Mouse (Mus musculus): ENCODE data around the gene Sh2d5. TPM values are rescaled to one million over a fixed set of nuclear protein-coding genes. Genes with fewer than 3 reads are reported as not detected.

The Sh2d5 gene
- polyA plus RNA-seq, 1 experiment from 2014 or later, result 0.78 TPM

DNA sequence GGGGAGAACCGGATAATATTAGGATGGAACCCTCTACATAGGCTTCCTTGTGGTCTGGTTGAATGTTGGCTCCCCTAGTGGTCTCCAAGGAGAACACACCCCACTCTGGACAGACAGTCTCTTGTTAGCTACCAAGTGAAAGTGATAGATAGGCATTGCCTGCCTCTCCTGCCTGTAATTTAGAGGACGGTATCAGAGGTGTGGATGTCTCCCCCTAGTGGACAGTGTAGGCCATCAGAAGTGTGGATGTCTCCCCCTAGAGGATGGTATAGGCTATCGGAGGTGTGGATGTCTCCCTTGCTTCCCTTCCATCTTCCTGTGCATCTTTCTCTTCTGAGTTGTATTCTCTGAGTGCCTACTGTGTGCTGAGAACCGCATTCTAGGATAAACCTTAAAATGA is 32.6 kb downstream of the Sh2d5 start:
- no peak overlapping the region for H3K4me3 ChIP-seq (ENCODE audit: low read depth, low read length)
- 18% methylated on average over 4 of the region's 4 CpGs for WGBS (ENCODE audit: insufficient replicate concordance)
- H3K4me1 ChIP-seq (ENCODE audit: control insufficient read depth, low read depth, low read length), result no peaks in the 10 kb centered on the region
- no peaks in the 10 kb centered on the region for H3K36me3 ChIP-seq (ENCODE audit: control insufficient read depth, insufficient read depth)
- H3K4me2 ChIP-seq (ENCODE audit: low read depth, low read length), result no peak overlapping the region
- peak; percentile 69 for ATAC-seq (ENCODE audit: low read depth)
- H3K9me3 ChIP-seq (replicated peaks; ENCODE audit: control insufficient read depth, low read length), result no peaks in the 10 kb centered on the region
- H3K27me3 ChIP-seq (ENCODE audit: control insufficient read depth, insufficient read depth, low read depth, low read length), result no peaks in the 10 kb centered on the region
- no peak overlapping the region for H3K27ac ChIP-seq (ENCODE audit: low read length)
- H3K9ac ChIP-seq (ENCODE audit: low read depth, low read length), result no peak overlapping the region

DNA sequence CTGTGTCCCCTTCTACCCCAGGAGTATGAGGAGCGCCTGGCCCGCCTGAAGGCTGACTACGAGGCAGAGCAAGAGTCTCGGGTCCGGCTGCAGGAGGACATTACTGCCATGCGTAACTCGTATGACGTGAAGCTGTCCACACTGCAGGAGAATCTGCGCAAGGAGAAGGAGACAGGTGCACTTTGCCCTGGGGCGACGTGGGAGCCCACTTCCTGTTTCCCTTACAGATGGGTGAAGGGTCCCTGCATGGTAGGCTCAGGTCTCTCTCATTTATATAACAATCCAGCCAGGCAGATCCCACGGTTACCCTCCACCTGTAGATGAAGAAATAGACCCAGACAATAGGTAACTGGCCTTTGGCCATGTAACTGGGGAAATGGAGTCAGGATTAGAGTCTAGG is 36.2 kb downstream of the Sh2d5 start:
- Histone ChIP-seq H3K27me3 (ENCODE audit: control insufficient read depth, insufficient read depth, low read depth, low read length) (no peaks in the 10 kb centered on the region), H3K9ac (ENCODE audit: low read depth, low read length) (no peak overlapping the region), H3K4me3 (ENCODE audit: low read depth, low read length) (no peak overlapping the region), H3K27ac (ENCODE audit: low read length) (no peak overlapping the region), H3K4me2 (ENCODE audit: low read depth, low read length) (no peak overlapping the region), H3K4me1 (ENCODE audit: control insufficient read depth, low read depth, low read length) (no peaks in the 10 kb centered on the region), H3K36me3 (ENCODE audit: control insufficient read depth, insufficient read depth) (no peaks in the 10 kb centered on the region), H3K9me3 (replicated peaks; ENCODE audit: control insufficient read depth, low read length) (no peaks in the 10 kb centered on the region)
- WGBS (ENCODE audit: insufficient replicate concordance), result 66% methylated on average over 12 of the region's 12 CpGs
- no peak for ATAC-seq (ENCODE audit: low read depth)

DNA sequence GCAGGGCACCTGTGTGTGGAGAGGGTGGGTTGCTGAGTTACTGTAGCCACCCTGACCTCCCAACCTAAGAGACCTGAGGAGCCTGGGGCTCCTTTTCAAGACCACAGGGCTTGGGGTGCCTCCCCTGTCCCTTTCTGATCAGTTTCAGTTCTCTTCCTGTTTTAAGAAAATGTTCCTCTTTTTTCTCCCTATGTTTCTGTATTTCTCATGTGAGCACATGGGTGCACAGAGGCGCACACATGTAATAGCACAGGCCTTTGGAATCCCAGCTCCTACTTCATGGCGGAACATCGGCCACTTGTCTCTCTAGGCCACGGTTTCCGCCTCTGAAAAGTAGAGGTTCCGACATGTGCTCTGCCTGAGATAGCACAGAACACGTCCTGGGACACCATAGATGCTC is 38.5 kb downstream of the Sh2d5 start:
- Histone ChIP-seq H3K27ac (ENCODE audit: low read length) (no peak overlapping the region), H3K4me3 (ENCODE audit: low read depth, low read length) (no peak overlapping the region), H3K9me3 (replicated peaks; ENCODE audit: control insufficient read depth, low read length) (no peaks in the 10 kb centered on the region), H3K9ac (ENCODE audit: low read depth, low read length) (no peak overlapping the region), H3K36me3 (ENCODE audit: control insufficient read depth, insufficient read depth) (no peaks in the 10 kb centered on the region), H3K27me3 (ENCODE audit: control insufficient read depth, insufficient read depth, low read depth, low read length) (no peaks in the 10 kb centered on the region), H3K4me2 (ENCODE audit: low read depth, low read length) (no peak overlapping the region), H3K4me1 (ENCODE audit: control insufficient read depth, low read depth, low read length) (no peaks in the 10 kb centered on the region)
- no peak for ATAC-seq (ENCODE audit: low read depth)
- WGBS (ENCODE audit: insufficient replicate concordance), result 61% methylated on average over 7 of the region's 7 CpGs

DNA sequence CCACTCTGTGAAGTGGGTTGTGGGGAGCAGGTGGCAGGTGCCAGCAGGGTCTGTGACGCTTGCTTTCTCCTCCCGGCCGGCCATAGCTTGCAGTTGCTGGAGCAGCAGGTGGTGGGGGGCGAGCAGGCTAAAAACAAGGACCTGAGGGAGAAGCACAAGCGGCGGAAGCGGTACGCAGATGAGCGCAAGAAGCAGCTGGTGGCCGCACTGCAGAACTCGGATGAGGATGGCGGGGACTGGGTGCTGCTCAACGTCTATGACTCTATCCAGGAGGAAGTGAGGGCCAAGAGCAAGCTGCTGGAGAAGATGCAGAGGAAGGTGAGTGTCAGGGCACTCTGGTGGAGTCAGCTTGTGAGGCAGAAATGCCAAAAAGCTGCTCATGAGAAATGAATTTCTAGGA is 41.8 kb downstream of the Sh2d5 start:
- ATAC-seq (ENCODE audit: low read depth), result no peak
- Histone ChIP-seq H3K4me2 (ENCODE audit: low read depth, low read length) (no peak overlapping the region), H3K4me3 (ENCODE audit: low read depth, low read length) (no peak overlapping the region), H3K27ac (ENCODE audit: low read length) (no peak overlapping the region), H3K9me3 (replicated peaks; ENCODE audit: control insufficient read depth, low read length) (no peaks in the 10 kb centered on the region), H3K4me1 (ENCODE audit: control insufficient read depth, low read depth, low read length) (no peaks in the 10 kb centered on the region), H3K27me3 (ENCODE audit: control insufficient read depth, insufficient read depth, low read depth, low read length) (no peaks in the 10 kb centered on the region), H3K36me3 (ENCODE audit: control insufficient read depth, insufficient read depth) (no peaks in the 10 kb centered on the region), H3K9ac (ENCODE audit: low read depth, low read length) (no peak overlapping the region)
- 77% methylated on average over 13 of the region's 13 CpGs for WGBS (ENCODE audit: insufficient replicate concordance)

DNA sequence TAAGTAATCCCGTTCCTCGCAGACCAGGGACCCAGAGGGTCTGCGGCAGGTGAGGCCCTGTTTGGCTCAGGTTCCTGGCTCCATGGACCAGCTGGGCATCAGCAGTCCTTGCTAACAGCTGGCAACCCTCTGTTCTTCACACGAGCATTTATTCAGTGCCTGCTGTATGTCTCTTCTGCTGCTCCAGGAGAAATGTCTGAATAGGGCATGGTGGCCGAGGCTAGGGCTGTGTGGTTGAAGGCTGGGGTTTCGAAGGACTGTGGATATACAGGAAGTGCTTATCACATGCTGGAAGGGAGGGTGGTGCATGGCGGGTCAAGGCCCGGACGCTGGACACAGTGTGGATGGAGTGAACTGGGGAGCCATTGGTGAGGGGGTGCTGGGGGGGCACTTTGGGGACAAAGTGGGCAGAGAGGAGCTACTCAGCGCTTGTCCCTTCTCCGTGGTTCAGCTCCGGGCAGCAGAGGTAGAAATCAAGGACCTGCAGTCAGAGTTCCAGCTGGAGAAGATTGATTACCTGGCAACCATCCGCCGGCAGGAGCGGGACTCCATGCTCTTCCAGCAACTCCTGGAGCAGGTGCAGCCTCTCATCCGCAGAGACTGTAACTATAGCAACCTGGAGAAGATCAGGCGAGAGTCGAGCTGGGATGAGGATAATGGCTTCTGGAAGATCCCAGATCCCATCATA is 43.2 kb downstream of the Sh2d5 start:
- no peaks in the 10 kb centered on the region for H3K27me3 ChIP-seq (ENCODE audit: control insufficient read depth, insufficient read depth, low read depth, low read length)
- H3K4me1 ChIP-seq (ENCODE audit: control insufficient read depth, low read depth, low read length), result no peaks in the 10 kb centered on the region
- H3K9ac ChIP-seq (ENCODE audit: low read depth, low read length), result no peak overlapping the region
- H3K4me2 ChIP-seq (ENCODE audit: low read depth, low read length), result no peak overlapping the region
- no peak overlapping the region for H3K27ac ChIP-seq (ENCODE audit: low read length)
- no peak overlapping the region for H3K4me3 ChIP-seq (ENCODE audit: low read depth, low read length)
- no peaks in the 10 kb centered on the region for H3K9me3 ChIP-seq (replicated peaks; ENCODE audit: control insufficient read depth, low read length)
- ATAC-seq (ENCODE audit: low read depth), result no peak
- no peaks in the 10 kb centered on the region for H3K36me3 ChIP-seq (ENCODE audit: control insufficient read depth, insufficient read depth)
- WGBS (ENCODE audit: insufficient replicate concordance), result 60% methylated on average over 18 of the region's 18 CpGs

DNA sequence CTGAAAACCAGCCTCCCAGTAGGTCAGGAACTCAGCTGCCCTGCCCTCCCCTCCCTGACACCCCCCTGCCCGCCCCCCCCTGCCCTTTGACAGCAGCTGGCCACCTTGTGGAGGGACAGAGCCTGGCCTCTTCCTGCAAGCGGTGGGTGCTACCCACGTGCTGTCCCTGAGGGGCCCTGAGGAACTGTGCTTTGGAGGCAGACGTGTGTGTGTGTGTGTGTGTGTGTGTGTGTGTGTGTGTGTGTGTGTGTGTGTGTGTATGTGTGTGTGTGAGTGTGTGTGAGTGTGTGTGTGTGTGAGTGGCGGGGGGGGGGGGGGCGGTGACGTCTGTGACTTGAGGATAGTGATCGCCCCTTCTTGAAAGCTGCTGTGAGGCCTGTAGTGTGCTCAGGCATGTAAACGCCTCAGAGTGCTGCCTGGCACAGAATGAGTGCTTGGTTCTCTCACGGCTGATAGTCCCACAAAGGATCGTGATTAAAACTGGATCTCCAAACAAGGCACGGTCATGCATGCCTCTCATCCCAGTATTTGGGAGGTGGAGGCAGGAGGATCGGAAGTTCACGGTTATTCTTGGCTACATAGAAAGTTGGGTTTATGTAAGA is 43.8 kb downstream of the Sh2d5 start:
- Histone ChIP-seq H3K4me3 (ENCODE audit: low read depth, low read length) (no peak overlapping the region), H3K4me1 (ENCODE audit: control insufficient read depth, low read depth, low read length) (no peaks in the 10 kb centered on the region), H3K4me2 (ENCODE audit: low read depth, low read length) (no peak overlapping the region), H3K27ac (ENCODE audit: low read length) (no peak overlapping the region), H3K9me3 (replicated peaks; ENCODE audit: control insufficient read depth, low read length) (no peaks in the 10 kb centered on the region), H3K27me3 (ENCODE audit: control insufficient read depth, insufficient read depth, low read depth, low read length) (no peaks in the 10 kb centered on the region), H3K36me3 (ENCODE audit: control insufficient read depth, insufficient read depth) (no peaks in the 10 kb centered on the region), H3K9ac (ENCODE audit: low read depth, low read length) (no peak overlapping the region)
- no peak for ATAC-seq (ENCODE audit: low read depth)
- WGBS (ENCODE audit: insufficient replicate concordance), result 60% methylated on average over 10 of the region's 14 CpGs

DNA sequence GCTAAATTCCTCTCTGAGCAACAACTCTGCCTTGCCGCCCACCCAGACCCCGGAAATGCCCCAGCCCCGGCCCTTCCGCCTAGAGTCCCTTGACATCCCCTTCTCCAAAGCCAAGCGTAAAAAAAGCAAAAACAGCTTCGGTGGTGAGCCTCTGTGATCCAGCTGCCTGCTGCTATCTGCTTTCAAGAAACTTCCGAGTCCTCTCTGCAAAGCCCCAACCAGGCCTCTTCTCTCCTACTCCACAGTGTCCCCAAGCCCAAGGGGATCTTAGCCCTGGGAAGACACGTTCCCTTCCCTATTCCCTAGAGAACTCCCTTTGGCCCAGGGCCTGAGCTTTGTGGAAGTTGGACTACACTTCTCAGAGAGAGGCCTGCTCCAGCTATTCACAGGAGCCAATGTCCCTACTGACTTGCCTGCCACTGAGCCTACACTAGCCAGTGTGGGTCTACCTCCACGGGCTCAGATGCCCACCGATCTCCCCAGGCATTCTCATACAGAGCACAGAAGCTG is 51.1 kb downstream of the Sh2d5 start:
- no peak for ATAC-seq (ENCODE audit: low read depth)
- Histone ChIP-seq H3K27me3 (ENCODE audit: control insufficient read depth, insufficient read depth, low read depth, low read length) (no peaks in the 10 kb centered on the region), H3K9ac (ENCODE audit: low read depth, low read length) (no peak overlapping the region), H3K36me3 (ENCODE audit: control insufficient read depth, insufficient read depth) (no peaks in the 10 kb centered on the region), H3K4me3 (ENCODE audit: low read depth, low read length) (no peak overlapping the region), H3K4me2 (ENCODE audit: low read depth, low read length) (no peak overlapping the region), H3K9me3 (replicated peaks; ENCODE audit: control insufficient read depth, low read length) (no peaks in the 10 kb centered on the region), H3K27ac (ENCODE audit: low read length) (no peak overlapping the region), H3K4me1 (ENCODE audit: control insufficient read depth, low read depth, low read length) (peaks cover 18% of the 10 kb centered on the region)
- WGBS (ENCODE audit: insufficient replicate concordance), result 69% methylated on average over 10 of the region's 10 CpGs

DNA sequence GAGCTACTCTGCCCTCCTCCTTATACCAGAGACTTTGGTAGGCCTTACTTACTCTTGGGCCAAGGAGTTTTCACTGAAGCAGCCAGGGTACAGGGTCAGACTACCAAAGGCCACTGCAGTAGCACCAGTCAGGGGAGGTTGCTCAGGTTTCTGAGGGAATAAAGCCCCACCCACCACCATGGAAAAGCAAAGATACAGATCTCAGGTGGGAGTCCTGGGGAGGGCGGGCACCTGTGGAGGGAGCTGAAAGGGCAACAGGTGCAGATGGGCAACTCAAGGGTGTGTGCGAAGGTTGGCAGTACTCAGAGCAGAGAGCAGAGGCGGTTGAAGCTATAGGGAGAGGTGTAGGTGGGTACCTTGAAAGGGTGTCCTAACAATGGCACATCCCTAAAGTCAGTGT is 52.8 kb downstream of the Sh2d5 start:
- Histone ChIP-seq H3K9ac (ENCODE audit: low read depth, low read length) (no peak overlapping the region), H3K9me3 (replicated peaks; ENCODE audit: control insufficient read depth, low read length) (no peaks in the 10 kb centered on the region), H3K4me2 (ENCODE audit: low read depth, low read length) (no peak overlapping the region), H3K27me3 (ENCODE audit: control insufficient read depth, insufficient read depth, low read depth, low read length) (no peaks in the 10 kb centered on the region), H3K4me1 (ENCODE audit: control insufficient read depth, low read depth, low read length) (peaks cover 18% of the 10 kb centered on the region), H3K36me3 (ENCODE audit: control insufficient read depth, insufficient read depth) (peaks cover 4% of the 10 kb centered on the region; the same call in 1 of the 2 replicates), H3K4me3 (ENCODE audit: low read depth, low read length) (no peak overlapping the region), H3K27ac (ENCODE audit: low read length) (no peak overlapping the region)
- 84% methylated on average over 3 of the region's 3 CpGs for WGBS (ENCODE audit: insufficient replicate concordance)
- no peak for ATAC-seq (ENCODE audit: low read depth)

DNA sequence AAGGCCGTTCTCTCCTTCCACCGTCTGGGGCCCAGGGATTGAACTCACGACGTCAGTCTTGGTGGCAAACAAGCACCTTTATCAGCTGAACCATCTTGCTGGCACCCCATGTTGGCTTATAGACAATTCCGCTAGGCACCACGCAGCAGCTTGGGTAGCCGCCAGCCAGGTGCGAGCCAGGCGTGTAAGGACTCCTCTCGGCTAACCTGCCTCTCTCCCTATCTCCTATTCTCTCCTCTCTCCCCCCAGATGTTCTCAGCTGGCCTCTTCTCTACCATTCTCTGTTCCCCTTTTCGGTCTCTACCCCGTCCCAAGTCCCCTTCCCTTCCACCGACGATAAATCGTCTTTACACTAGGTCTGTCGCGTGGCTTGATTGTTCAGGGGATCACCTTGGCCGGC is 53.5 kb downstream of the Sh2d5 start:
- Histone ChIP-seq H3K9ac (ENCODE audit: low read depth, low read length) (peak overlapping the region; percentile 81), H3K36me3 (ENCODE audit: control insufficient read depth, insufficient read depth) (peaks cover 10% of the 10 kb centered on the region; the same call in 1 of the 2 replicates), H3K4me3 (ENCODE audit: low read depth, low read length) (peak overlapping the region; percentile 99), H3K9me3 (replicated peaks; ENCODE audit: control insufficient read depth, low read length) (no peaks in the 10 kb centered on the region), H3K27ac (ENCODE audit: low read length) (peak overlapping the region; percentile 81), H3K27me3 (ENCODE audit: control insufficient read depth, insufficient read depth, low read depth, low read length) (no peaks in the 10 kb centered on the region), H3K4me2 (ENCODE audit: low read depth, low read length) (peak overlapping the region; percentile 95), H3K4me1 (ENCODE audit: control insufficient read depth, low read depth, low read length) (peaks cover 18% of the 10 kb centered on the region)
- 8% methylated on average over 18 of the region's 18 CpGs for WGBS (ENCODE audit: insufficient replicate concordance)
- no peak for ATAC-seq (ENCODE audit: low read depth)
